Mouse (Mus musculus) layer of hippocampus, adult 2 months (tissue): ENCODE results near the gene Chd9. TPM values are rescaled to one million over a fixed set of nuclear protein-coding genes. Genes with fewer than 3 reads are reported as not detected.
A peak's percentile ranks its signal among the peaks of the same experiment; 100 is the strongest.

ENCODE experiments used
- DNase-seq, 2 experiments: peaks; one replicate each; pipeline ENCODE4 v3.0.0; 2022; ENCODE audit warnings: low spot score in 2 of 2
- H3K27ac ChIP-seq: fragments of 200-600 bp; 2 replicates; pipeline ENCODE4 v1.8.1; 2022
- H3K4me3 ChIP-seq: fragments of 200-600 bp; 2 replicates; pipeline ENCODE4 v1.8.1; 2022; ENCODE audit warnings: mild to moderate bottlenecking
- CTCF ChIP-seq: fragments of 200-600 bp; conservative IDR thresholded peaks from 2 replicates; pipeline ENCODE4 v1.8.1; 2022; ENCODE audit warnings: antibody characterized with exemption, mild to moderate bottlenecking, moderate library complexity
- total RNA-seq, 2 experiments: library from RNA; stranded (reverse); gene quantifications; 2 replicates each; pipeline ENCODE4 v1.2.3; 2021

Gene Chd9
- total RNA-seq, 2 experiments from 2014 or later, result 254 to 256 TPM

- peak overlapping the region; percentile 97 for H3K27ac ChIP-seq
- peak overlapping the region; percentile 82 for H3K4me3 ChIP-seq
- DNase-seq, result peak; percentile 53 to 76
- TF ChIP-seq CTCF, result peak; percentile 75
Measured at GRCm38 (mm10) chr8:90954802-90955760, 126.9 kb downstream of the Chd9 start.

GRCm38 (mm10) chr8:90955761-90956136 is 127.6 kb downstream of the Chd9 start:
- no peak for DNase-seq
- Histone ChIP-seq H3K4me3 (peak overlapping the region; percentile 82), H3K27ac (peak overlapping the region; percentile 97)
- no peak for TF ChIP-seq CTCF

- no peak for TF ChIP-seq CTCF
- Histone ChIP-seq H3K27ac (peak overlapping the region; percentile 97), H3K4me3 (peak overlapping the region; percentile 82)
- no peak for DNase-seq
Measured at GRCm38 (mm10) chr8:90956390-90956789, 128.2 kb downstream of the Chd9 start.

GRCm38 (mm10) chr8:90957711-90958110 is 129.6 kb downstream of the Chd9 start:
- DNase-seq, result no peak
- no peak for TF ChIP-seq CTCF
- Histone ChIP-seq H3K27ac (peak overlapping the region; percentile 97), H3K4me3 (peak overlapping the region; percentile 82)

GRCm38 (mm10) chr8:90959721-90960120 is 131.6 kb downstream of the Chd9 start:
- DNase-seq, result no peak
- Histone ChIP-seq H3K4me3 (no peak overlapping the region; the same call in 1 of the 2 replicates), H3K27ac (peak overlapping the region; percentile 28; the same call in 1 of the 2 replicates)
- peak; percentile 46 for TF ChIP-seq CTCF

- H3K4me3 ChIP-seq, result no peak overlapping the region
- peak overlapping the region; percentile 24; the same call in 1 of the 2 replicates for H3K27ac ChIP-seq
- DNase-seq, result no peak
- no peak for TF ChIP-seq CTCF
Measured at GRCm38 (mm10) chr8:90961603-90962002, 133.5 kb downstream of the Chd9 start.

- TF ChIP-seq CTCF, result no peak
- no peak overlapping the region for H3K27ac ChIP-seq
- no peak overlapping the region for H3K4me3 ChIP-seq
- DNase-seq, result no peak
Measured at GRCm38 (mm10) chr8:90964044-90964443, 135.9 kb downstream of the Chd9 start.

GRCm38 (mm10) chr8:90965467-90966170 is 137.5 kb downstream of the Chd9 start:
- TF ChIP-seq CTCF, result no peak
- DNase-seq, result no peak
- peak overlapping the region; percentile 19; the same call in 1 of the 2 replicates for H3K27ac ChIP-seq
- no peak overlapping the region for H3K4me3 ChIP-seq

DNA sequence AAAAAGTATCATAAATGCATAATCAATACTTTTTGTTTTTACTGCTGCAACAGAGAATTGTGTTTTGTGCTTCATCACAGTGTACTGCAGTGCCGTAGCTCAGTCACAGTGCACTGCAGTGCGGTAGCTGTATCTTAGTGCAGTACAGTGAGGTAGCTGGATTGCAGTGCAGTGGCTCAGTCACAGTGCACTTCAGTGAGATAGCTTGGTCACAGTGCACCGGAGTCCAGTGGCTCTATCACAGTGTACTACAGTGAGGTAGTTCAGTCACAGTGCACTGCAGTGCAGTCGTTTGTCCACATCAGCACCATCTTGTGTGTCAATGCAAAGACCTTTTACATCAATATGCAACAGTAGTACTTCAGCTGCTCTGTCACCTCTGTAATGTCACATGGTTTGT is 140.2 kb downstream of the Chd9 start:
- no peak overlapping the region for H3K4me3 ChIP-seq
- no peak overlapping the region for H3K27ac ChIP-seq
- TF ChIP-seq CTCF, result no peak
- DNase-seq, result no peak

- H3K27ac ChIP-seq, result peak overlapping the region; percentile 63
- no peak for TF ChIP-seq CTCF
- H3K4me3 ChIP-seq, result no peak overlapping the region
- peak in 1 of 2 experiments; percentile 32 for DNase-seq
Measured at GRCm38 (mm10) chr8:90976960-90977371, 148.8 kb downstream of the Chd9 start.

GRCm38 (mm10) chr8:90978720-90979119 is 150.6 kb downstream of the Chd9 start:
- TF ChIP-seq CTCF, result no peak
- Histone ChIP-seq H3K4me3 (no peak overlapping the region), H3K27ac (no peak overlapping the region)
- no peak for DNase-seq

- no peak for TF ChIP-seq CTCF
- Histone ChIP-seq H3K27ac (no peak overlapping the region), H3K4me3 (no peak overlapping the region)
- no peak for DNase-seq
Measured at GRCm38 (mm10) chr8:90979295-90979694, 151.1 kb downstream of the Chd9 start.

- H3K4me3 ChIP-seq, result no peak overlapping the region
- no peak for DNase-seq
- TF ChIP-seq CTCF, result peak; percentile 52
- no peak overlapping the region for H3K27ac ChIP-seq
Measured at GRCm38 (mm10) chr8:90982087-90982486, 153.9 kb downstream of the Chd9 start.

DNA sequence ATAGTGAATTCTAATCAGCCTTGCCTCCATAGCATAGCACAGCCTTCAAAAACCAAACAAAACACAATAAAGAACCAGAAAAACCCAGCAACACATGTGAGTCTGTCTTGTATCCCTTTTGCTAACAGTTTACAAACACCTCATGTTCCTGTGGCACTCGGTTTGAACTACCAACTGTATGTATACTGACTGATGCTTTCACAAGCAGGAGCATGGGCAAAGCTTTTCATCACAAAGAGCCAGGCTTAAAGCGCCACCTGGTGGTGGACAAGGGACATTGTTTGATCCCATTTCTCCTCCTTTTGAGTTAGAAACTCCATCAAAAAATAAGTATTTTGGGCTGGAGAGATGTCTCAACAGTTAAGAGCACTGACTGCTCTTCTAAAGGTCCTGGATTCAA is 191.6 kb downstream of the Chd9 start:
- no peak overlapping the region for H3K27ac ChIP-seq
- TF ChIP-seq CTCF, result peak; percentile 92

More for the DNA sequence above, 191.6 kb downstream of the Chd9 start:
- peak; percentile 66 to 78 for DNase-seq
- H3K4me3 ChIP-seq, result no peak overlapping the region
